Mouse (Mus musculus): ENCODE results near the gene Ccdc88c.

- TF ChIP-seq CTCF (IDR thresholded peaks at IDR 0.05) = no peak
- no peak for TF ChIP-seq POLR2A (IDR thresholded peaks at IDR 0.05; ENCODE audit: insufficient read depth, low read depth, low read length)
Measured at GRCm38 (mm10) chr12:100986423-100986822, 42.4 kb downstream of the Ccdc88c start.

All from heart, adult 2 months (tissue).